Mouse (Mus musculus): Measurements from ENCODE around the gene Akr1e1. TPM values are rescaled to one million over a fixed set of nuclear protein-coding genes. Genes with fewer than 3 reads are reported as not detected.

The Akr1e1 gene
- polyA plus RNA-seq, 1 experiment from 2014 or later: 51.1 TPM

DNA sequence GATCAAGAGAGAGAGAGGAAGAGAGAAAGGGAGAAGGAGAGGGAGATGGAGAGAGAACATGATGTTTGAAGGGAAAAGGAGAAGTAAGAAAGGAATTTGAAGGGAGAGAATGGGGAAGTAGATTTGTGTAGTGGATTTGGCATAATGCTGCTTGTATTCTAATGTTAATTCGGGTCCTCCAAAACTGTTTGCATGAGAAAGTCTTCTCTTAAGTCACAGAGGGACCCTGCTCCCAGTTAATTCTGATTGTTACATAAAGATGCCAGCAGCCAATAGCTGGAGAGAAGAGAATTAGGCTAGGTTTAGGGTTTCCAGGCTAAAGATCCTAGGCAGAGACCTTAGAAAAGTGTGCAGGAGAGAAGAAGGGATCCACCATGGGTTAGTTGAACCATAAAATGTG, 49.8 kb downstream of the Akr1e1 start:
- Histone ChIP-seq H3K9me3 (no peaks in the 10 kb centered on the region), H3K4me3 (no peak overlapping the region), H3K36me3 (no peaks in the 10 kb centered on the region), H3K27ac (no peak overlapping the region), H3K4me1 (no peaks in the 10 kb centered on the region), H3K27me3 (ENCODE audit: insufficient read depth, poor library complexity, severe bottlenecking) (no peaks in the 10 kb centered on the region)
- 65% methylated on average over 1 of the region's 1 CpGs for WGBS
- DNase-seq (ENCODE audit: low spot score): no peak

Other genes starting within 250 kb of the Akr1e1 start
- gene Akr1c6, start 174.9 kb downstream of the Akr1e1 start, polyA plus RNA-seq (2016; fragmentation: Nextera tagmentation; extraction: Ambion mirVana): not detected in 2 replicates
- not detected in 2 replicates for gene Akr1c20, start 85.8 kb downstream of the Akr1e1 start, polyA plus RNA-seq (2016; fragmentation: Nextera tagmentation; extraction: Ambion mirVana)
- gene Akr1c21, start 35.1 kb downstream of the Akr1e1 start, polyA plus RNA-seq (2016; fragmentation: Nextera tagmentation; extraction: Ambion mirVana): not detected in 2 replicates